Mouse (Mus musculus): ENCODE results near the gene Lrmda.
A peak's percentile ranks its signal among the peaks of the same experiment; 100 is the strongest.

The Lrmda gene

DNA sequence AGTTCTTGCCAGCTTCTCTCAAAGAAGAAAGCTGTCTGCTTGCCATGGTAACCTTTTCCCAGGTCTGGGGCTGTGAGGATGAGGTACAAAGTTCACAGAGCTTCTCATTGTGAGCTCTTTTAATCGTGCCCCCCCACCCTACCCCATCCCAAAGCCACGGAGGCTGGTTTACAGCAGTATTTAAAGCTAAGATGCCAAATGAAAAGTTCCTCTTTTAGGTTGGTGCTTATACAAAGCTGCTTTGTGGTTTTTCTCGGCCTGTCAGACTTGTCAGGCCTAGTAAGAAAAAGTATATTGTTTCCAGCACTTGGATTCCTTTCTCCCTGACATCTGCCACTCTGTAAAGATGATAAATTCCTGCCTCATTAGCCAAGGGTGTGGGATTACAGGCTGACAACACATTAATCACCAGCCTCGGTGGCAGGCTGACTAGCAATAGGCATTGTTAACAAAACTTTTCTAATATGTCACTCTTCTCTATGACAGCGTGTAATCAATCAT is 629.9 kb downstream of the Lrmda start:
- no peak for DNase-seq (ENCODE audit: low spot score in 2 of 2)

DNA sequence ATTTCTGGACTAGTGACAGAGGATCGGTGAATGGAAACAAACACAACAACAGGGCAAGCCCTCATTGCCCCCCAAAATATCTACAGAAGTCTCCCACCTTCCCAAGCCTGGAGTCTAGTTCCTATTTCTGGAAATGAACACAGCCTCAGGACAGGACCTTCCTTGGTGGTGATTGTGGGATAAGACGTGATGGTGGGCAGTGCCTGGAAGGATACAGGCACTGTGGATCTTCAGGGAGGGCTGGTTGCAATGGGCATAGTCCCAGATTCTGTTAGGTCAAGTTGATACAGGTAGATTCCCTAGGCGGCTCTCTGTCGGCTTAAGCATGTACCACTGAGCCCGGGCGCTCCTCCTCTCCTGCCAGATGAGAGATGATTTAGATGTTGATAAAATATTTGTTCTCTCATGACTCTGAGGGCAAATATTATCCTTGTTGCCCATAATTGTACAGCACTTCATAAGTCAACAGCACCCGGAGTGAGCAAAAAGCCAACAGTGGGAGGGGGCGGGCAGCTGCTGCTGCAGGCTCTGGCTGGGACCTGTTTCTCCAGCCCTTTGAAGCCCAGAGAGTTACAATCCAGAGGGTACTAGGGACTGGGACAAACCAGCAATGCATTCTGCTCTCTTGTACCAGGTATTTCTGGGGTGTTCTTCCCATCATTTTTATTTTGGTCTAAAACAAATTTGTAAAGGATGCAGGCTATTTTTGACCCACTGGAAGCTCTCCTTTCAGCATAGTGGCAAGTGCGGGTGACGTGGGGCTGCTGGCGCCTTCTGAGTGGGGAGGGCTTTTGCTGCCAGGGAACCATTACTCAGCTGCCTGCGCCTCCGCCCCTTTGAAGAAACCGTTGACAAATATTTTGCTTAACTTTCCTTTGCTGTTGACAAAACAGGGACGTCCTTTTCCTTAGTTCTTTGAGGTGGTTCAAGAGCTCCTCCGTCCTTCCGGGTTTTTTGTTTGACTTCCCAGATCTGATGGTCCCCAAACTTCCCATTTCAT is 630.8 kb downstream of the Lrmda start:
- peak; percentile 65 to 72 for DNase-seq (ENCODE audit: low spot score in 2 of 2)

DNA sequence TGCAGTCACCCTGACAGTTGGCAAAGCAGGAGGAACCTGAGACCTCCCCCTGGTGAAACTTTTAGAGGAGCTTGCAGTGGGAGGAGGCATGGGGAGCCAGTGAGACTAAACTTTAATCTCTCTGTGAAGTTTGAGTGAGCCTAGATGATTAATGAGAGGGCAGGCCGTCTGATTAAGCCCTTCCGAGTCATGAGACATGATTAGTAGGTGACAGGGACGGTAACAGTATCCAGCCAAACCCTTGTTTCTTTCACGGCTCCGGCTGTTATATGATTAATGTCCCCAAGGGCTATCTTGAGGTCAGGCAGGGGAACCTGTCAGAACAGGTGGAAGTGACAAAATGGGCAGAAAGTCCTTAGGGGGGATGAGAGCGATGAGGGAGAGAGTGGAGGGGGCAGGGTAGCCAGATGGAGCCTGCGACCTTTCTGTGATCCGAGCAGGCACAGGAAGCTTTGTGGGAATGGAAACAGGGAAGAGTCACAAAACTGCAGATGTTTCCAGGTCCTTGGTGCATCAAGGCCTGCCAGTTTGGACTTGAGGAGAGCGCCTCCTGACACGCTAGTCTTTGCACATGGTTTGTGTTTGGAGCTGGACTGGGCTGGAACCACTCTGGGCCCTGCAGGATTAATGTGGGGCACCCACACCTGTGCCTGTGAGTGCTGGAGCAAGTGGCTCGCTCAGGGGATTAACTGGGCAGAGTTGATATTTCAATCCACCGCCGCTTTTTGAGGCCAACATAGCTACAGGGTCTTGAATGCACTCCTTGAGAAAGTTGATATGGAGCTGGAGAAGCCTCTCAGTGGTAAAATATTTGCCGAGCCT is 631.8 kb downstream of the Lrmda start:
- peak; percentile 20 to 45 for DNase-seq (ENCODE audit: low spot score in 2 of 2)

DNA sequence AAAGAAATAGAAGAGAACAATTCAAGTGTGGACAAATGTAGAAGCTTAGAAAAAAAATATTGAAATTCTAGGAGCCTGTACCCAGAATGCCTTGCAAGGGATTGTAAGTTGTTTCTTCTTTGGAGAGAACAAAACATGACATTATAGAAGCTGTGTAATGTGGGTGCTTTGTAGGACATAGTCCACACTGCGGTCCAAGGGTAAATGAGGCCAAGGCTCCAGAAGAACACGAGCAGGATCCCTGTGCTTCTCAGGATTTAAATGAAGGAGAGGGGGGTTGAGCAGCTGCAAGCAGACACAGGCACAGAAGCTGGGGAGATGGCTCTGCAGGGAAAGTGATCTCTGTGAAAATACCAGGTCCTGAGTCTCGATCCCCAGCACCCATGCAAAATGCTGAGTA is 643.0 kb downstream of the Lrmda start:
- DNase-seq (ENCODE audit: low spot score in 2 of 2) = no peak

DNA sequence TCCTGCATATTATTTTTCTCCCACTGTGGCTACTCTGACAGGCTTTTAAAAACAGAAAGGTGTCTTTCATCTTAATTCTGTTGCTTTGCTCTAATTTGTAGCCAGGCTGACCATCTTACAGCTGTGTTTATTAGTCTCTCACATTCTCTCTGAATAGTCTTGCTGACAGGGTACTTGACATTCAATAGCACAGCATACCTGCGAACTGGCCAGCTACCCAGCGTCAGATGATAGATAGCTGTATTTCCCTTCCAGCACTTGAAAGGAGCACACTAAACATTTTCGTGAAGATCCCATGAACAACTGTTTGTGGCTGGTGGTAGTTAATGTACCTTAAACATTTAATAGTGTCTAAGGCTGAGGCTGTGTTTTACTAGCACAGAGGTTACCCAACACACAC is 646.9 kb downstream of the Lrmda start:
- no peak for DNase-seq (ENCODE audit: low spot score in 2 of 2)

DNA sequence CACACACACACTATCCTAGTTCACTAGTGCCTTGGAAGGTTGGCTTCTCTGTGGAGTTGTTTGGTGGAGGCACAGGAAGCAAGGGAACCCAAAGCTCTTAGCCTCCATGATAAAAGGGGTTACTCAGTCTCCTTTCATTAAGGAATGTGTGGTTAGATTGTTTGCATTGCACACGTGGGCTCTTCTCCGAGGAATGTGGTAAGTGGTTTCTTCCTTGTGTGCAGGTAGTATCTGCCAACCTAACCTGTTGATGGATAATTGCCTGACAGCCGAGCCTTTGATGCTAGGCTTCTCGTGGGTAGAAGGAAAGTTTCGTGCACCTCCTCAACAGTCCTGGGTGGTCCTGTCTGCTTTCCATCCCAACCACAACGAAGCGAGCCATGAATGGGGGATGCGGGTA is 648.8 kb downstream of the Lrmda start:
- DNase-seq (ENCODE audit: low spot score in 2 of 2) = no peak

DNA sequence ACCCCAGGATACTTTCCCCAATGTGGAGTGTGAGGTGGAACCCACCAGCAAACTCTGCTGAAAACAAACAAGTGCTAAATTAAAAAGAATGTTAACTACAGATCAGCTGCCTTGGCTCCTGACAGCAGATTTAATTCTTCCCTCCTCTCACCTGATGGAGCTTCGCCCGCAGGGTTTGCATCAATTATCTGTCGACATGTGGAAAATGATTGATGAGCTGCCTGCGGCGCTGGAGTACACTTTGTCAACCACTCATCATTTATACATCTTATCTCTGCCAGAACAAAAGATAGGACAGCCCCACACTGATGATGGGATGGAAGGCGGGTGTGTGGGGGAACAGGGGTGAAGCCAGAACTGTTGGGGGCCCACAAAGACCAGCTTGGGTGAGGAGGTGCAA is 649.2 kb downstream of the Lrmda start:
- no peak for DNase-seq (ENCODE audit: low spot score in 2 of 2)

DNA sequence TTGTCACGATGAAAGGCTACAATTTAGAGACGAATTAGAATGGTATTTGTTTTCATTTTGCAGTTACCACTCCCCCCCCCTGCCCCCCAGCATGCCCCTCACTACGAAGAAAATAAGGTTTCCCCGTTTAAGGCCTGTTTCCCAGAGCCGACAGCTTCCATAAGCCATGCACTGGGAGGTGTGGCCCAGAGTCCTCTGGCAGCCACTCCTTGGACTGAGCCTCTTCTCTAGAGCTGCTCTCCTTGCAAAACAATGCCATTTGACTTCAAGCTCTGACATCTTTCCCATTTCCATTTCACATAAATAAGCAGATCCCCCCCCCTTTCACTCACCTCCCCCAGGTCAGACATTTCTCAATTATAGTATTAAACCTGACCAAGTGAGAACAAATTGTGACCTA is 654.1 kb downstream of the Lrmda start:
- no peak for DNase-seq (ENCODE audit: low spot score in 2 of 2)

DNA sequence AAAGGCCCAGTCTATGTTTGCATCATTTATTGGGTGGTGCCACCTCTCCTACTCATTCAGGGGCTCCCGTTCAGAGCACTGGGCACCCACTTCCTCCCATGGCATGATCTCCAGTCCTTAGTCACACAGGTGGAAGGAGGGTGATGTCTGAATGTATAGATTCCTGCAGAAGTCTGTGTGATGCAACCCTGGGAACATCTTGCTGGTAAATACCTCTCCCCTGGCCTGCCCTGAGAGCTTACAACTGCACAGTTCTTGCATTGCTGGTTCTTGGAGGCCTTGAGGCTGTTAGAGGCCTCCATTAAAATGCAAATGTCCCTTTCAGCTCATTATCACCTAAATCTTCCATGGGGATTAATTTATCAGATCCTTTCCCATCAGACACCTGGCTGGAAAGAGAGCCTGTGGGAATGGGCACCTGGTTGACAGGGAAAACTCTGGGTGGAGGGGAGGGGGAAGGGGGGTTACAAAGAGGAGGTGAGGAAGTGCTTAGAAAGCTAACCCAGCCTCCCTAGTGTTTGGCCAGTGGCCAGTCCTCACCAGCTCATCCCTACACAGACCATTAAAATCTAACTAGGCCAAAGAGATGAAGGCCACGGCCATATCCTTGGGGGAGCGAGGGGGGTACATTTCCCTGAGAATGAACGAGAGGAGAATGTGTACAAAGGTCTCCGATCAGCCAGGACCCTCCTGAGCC is 659.6 kb downstream of the Lrmda start:
- no peak for DNase-seq (ENCODE audit: low spot score in 2 of 2)

DNA sequence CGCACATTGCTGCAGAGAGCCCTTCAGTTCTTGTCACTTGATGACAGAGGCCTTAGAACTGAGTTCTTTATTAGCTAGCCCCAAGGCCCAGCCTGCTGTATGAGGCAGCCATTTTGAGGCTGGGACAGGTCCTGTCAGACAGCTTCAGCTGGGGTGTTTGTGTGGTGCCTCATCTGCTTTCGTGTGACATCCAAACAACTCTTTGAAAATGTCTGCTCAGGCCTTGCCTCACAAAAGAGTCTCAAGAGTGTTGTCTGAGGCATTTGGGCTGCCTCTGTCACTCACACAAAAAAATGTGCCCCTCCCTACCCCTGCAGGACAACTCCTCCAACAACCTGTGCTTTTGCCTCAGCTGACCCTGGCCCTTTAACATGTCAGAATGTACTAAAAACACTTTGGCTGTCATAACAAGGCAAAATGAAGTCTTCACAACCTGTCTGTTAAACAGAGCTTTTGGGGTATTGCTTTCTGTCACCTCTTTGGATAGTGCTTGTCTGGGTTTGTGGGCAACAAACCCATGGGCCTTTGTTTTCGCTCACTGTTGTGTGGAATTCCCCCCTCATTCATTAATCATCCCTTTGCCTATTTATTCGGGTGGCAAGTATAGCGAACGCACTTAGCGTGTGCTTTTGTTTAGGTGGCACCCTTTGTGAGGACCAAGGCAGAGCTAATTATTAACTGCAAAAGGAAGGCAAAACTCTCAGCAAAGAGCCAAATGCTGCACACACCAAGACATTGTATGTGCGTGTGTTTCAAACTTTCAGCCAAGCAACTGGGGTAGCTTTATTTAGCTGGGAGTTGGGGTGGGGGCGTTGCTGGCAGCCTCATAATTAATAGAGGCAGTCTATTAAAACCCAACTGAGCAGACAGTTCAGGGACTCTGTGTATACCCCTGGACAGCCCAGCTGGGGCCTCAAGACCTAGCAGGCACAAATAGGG is 660.5 kb downstream of the Lrmda start:
- DNase-seq (ENCODE audit: low spot score in 2 of 2) = no peak

DNA sequence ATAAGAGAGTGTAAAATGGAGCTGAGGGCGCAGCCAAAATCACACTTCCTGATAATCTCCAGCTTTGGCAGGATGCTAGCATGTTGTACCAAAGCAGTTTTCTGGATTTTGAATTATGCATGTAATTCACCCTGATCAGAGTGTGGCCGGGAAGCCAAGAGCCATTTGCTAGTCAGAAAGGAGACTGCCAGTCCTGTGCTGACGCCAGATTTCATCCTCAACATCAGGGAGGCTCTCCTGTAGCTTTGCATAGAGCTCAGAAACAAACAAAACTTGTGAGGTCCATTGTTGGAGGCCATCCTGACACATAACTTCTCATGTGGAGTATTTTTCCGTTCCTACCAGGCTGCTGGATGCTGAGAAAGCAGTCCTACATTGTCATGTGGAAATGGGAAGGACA is 667.4 kb downstream of the Lrmda start:
- DNase-seq (ENCODE audit: low spot score in 2 of 2) = peak in 1 of 2 experiments; percentile 31

DNA sequence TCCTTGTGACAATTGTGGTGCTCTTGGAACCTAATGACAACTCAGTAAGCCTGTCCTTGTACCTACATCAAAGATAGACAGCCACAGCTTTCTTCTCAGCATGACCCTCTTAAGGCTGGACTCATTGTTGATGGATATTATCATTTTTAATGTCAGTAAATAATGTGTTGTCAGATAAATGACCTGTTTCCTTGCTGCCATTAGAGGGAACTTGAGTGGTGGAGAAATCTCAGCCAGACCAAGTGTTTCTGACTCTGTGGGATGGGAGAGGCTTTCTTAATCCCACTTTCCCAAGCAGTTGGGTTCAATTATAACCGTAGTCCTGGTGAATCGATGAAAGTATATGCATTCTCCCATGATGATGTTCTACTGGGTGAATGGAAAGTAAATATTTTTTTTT is 668.9 kb downstream of the Lrmda start:
- DNase-seq (ENCODE audit: low spot score in 2 of 2) = no peak

DNA sequence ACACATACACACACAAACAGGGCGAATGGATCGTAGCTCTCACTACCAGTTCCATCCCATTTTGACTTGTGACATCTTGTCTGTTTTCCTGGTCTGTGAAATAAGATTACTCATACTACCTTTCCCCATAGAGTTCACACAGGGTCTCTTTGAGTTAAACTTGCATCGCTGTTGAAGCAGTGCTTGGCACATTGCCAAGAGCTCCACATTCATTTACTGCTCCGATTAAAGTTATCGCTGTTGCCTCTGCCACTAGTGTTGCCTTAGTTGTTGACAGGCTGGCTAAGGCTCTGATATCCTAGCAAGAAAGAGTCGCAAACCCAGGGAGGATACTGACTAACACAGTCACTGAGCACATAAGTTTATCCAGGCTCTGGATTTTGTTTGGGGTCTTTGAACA is 675.9 kb downstream of the Lrmda start:
- DNase-seq (ENCODE audit: low spot score in 2 of 2) = peak; percentile 35 to 54

DNA sequence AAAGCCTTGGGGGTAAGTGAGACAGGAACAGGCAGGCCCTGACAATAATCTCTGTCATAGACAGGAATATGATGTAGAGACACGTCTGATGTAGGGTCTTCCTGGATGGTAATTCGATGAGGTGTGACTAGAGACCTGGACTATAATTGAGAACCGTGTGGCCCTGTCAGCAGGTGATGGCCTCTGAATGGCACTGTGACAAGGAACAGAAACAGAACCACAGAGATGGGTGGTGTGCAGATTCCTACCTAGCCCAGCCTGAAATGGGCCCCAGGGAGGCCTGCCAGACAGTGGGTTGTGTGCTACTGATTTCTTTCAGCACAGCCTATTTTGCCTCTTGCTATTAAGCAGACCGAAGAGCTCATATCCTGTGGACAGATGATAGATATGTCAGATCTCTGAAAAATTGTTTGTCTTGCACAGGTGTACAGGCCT is 676.4 kb downstream of the Lrmda start:
- DNase-seq (ENCODE audit: low spot score in 2 of 2) = no peak

DNA sequence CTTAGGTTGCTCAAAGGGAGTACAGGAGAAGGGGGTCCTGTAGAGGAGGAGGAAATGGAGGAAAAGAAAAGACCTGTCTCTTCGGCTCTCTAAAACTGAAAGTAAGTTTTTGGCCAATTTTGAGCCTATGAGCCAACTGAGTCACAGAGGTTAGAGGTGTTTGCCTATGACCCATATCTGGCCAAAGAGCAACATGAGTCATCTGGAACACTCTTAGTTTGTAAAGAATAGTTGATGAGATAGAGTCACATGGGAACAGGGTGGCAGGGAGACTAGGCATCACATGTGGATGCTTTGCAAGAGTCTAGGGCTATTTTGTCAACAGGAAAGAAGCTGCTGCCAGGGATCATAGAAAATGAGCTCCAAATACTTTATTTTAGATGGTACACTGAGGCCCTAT is 680.7 kb downstream of the Lrmda start:
- DNase-seq (ENCODE audit: low spot score in 2 of 2) = no peak

DNA sequence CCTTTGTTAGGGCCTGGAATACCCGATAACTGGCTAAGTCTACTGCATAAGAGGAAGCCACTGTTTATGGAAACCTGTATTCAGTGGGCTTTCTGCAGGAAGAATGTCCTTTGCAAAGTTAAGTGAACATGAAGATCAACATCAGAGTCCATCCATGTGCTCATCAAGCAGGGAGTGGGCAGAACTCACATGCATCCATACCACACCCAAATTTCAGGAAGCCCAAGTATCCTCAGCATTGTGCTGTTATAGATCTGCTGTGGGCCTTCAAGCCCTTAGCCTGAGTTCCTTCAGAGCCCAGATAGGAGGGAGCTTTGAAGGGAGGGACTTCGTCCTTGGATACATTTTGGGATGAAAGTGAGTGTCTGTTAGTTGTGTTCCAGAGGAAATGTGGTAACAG is 681.2 kb downstream of the Lrmda start:
- no peak for DNase-seq (ENCODE audit: low spot score in 2 of 2)

DNA sequence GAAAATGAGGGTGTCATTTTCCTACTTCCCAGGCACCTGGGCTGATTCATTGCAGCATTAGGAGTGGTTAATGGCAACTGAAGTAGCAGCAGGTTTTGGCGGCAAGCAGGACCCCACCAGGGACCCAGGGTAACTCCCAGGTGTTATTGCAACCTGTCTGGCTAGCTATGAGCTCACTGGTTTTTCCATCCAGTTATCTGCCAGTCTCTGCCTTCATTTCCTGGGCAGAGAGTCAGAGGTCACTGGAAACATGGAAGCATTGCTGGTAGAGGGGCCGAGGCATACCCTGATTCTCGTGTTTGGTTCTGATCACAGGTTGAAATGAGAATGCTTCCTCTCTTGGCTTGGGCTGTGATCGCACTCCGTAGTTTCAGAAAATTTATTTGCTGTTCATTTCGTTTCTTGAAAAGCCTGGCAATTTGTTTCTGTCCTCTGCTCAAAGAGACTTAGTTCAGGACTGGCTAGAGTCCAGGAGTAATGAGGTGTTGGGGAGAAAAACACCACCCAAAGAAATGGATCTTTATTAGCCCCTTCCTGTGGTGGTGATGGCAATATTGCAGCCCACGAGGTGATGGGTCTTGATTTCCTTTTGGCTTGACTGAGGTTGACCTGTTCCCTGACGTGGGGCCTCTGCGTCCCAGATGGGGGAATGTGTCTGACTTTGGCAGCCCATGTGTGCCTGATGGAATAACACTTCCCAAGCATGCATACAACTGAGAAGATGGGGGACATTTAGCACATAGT is 688.6 kb downstream of the Lrmda start:
- no peak for DNase-seq (ENCODE audit: low spot score in 2 of 2)

DNA sequence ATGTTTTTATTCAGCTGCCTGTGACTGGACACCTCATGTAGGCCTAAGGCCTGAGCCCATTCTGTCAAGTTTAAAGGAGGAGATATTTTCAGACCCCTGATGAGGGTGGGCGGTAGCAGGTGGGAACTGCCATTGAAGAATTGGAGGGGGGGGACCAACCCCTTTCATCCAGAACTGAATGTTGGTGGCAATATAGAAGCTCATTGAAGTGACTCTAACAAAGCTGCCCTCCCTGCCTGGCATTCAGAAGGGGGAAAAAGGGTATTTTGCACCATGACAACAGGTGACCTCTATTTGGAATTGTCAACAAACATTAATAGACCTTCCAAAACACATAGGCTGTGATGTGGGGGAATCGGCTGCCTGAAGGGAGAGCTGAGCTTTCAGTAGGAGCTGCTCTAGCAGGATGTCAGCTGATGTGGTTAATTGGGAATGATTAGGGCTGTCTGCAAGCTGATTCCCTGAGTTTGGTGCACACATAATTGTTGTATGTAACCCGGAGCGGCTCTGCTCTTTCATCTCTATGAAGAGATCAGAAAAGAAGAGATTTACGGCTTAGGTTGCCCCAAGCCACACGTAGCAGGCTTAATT is 690.7 kb downstream of the Lrmda start:
- no peak for DNase-seq (ENCODE audit: low spot score in 2 of 2)

DNA sequence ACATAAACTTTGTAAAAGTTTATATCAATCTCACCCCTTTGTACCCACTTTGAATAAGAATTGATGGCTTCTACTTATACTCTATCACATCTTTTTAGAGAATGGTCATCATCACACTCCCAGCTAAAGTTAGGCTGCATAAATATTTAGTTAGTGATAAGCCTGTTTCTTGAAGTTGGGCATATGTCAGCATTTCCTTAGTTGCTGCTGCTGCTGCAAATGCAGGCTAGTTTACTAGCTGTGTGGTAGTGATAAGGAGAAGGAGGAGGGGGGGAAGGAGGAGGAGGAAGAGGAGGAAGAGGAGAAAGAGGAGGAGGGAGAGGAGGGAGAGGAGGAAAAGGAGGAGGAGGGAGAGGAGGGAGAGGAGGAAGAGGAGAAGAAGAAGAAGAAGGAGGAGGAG is 692.9 kb downstream of the Lrmda start:
- DNase-seq (ENCODE audit: low spot score in 2 of 2) = no peak

Data from urinary bladder, postnatal 36 days (tissue).